15 mouse cellular contexts compared by ENCODE assay signal in genomic region chr14:23437467-23437866, GRCm38 (mm10).
"Had no signal": no experiment of that assay in that cellular context is flagged by ENCODE, and none has a peak within 500 bp of the region (broad histone marks: within the 10 kb centered on the region; RNA-seq: fewer than 3 reads in every experiment).

No protein-coding gene starts in this region.

- H3K9ac ChIP-seq: limb, embryonic 12.5 days; limb, embryonic 15.5 days; liver, embryonic 13.5 days had no signal

- H3K36me3 ChIP-seq: limb, embryonic 12.5 days; limb, embryonic 15.5 days; liver, embryonic 13.5 days had no signal

- H3K4me2 ChIP-seq: limb, embryonic 12.5 days; limb, embryonic 15.5 days; liver, embryonic 13.5 days; midbrain, embryonic 11.5 days had no signal

- H3K4me3 ChIP-seq: left cerebral cortex, adult 2 months; limb, embryonic 12.5 days; limb, embryonic 15.5 days; liver, embryonic 13.5 days had no signal

- DNase-seq: kidney, adult 18-20 months; kidney, postnatal 25 days; layer of hippocampus, postnatal 36 days; left cerebral cortex, postnatal 4 days; liver, embryonic 13.5 days; lung, adult 2 months; lung, postnatal 14 days; lung, postnatal 4 days; midbrain, embryonic 14.5 days; thymus, postnatal 25 days had no signal

- H3K27me3 ChIP-seq: limb, embryonic 12.5 days; limb, embryonic 15.5 days; liver, embryonic 13.5 days had no signal

- H3K27ac ChIP-seq: kidney, postnatal 0 days; left cerebral cortex, adult 2 months; limb, embryonic 12.5 days; limb, embryonic 15.5 days; liver, embryonic 13.5 days had no signal

- H3K9me3 ChIP-seq: limb, embryonic 12.5 days; limb, embryonic 15.5 days; liver, embryonic 13.5 days had no signal

- H3K4me1 ChIP-seq: limb, embryonic 15.5 days; liver, embryonic 13.5 days had no signal
